Comparison of ENCODE assay signal across 9 mouse cellular contexts in genomic region chr11:96982859-96983258, GRCm38 (mm10). TPM values are rescaled to one million over a fixed set of nuclear protein-coding genes. Genes with fewer than 3 reads are reported as not detected.
A peak's percentile ranks its signal among the peaks of the same experiment; 100 is the strongest.
DNase-seq lines count a peak whose midpoint lies in the region; ATAC-seq and TF ChIP-seq lines count a peak whose summit lies in the region.
"Had no signal": no experiment of that assay in that cellular context is flagged by ENCODE, and none has a peak within 500 bp of the region (broad histone marks: within the 10 kb centered on the region; RNA-seq: fewer than 3 reads in every experiment).

Gene Sp2 (minus strand): TSS chr11:96982959.

- H3K4me2 ChIP-seq in hindbrain, embryonic 11.5 days (replicated peaks; ENCODE audit: low read depth, low read length): no peak within 1 kb of the TSS
- H3K4me2 ChIP-seq in midbrain, embryonic 12.5 days (replicated peaks): no peak within 1 kb of the TSS; the same call in 1 of the 2 replicates

- peak within 1 kb of the TSS; percentile 43 for H3K9ac ChIP-seq in hindbrain, embryonic 11.5 days (ENCODE audit: low read depth, low read length)
- H3K9ac ChIP-seq in midbrain, embryonic 12.5 days (replicated peaks): peak within 1 kb of the TSS; percentile 40; the same call in 1 of the 2 replicates
- H3K9ac ChIP-seq: liver, embryonic 14.5 days had no signal

- TF ChIP-seq CTCF in testis, adult 2 months (IDR thresholded peaks at IDR 0.05; ENCODE audit: control insufficient read depth, insufficient read depth, insufficient replicate concordance, low read depth, low read length): no peak

- peak within 1 kb of the TSS; percentile 89 for H3K27ac ChIP-seq in testis, adult 2 months (ENCODE audit: control insufficient read depth, insufficient read depth, low read depth, low read length)
- no peak within 1 kb of the TSS for H3K27ac ChIP-seq in hindbrain, embryonic 11.5 days (ENCODE audit: low read depth, low read length)
- H3K27ac ChIP-seq in midbrain, embryonic 12.5 days (replicated peaks): no peak within 1 kb of the TSS
- H3K27ac ChIP-seq: liver, embryonic 14.5 days had no signal

- ATAC-seq in hindbrain, embryonic 11.5 days (ENCODE audit: low FRiP score): no peak
- no peak for ATAC-seq in midbrain, embryonic 12.5 days (ENCODE audit: low FRiP score, low read depth)

- H3K27me3 ChIP-seq in testis, adult 2 months (ENCODE audit: control insufficient read depth, insufficient read depth, low read length): no peaks in the 10 kb centered on the region
- H3K27me3 ChIP-seq in hindbrain, embryonic 11.5 days (ENCODE audit: control insufficient read depth, insufficient read depth, low read length): peaks cover 9% of the 10 kb centered on the region
- peaks cover 58% of the 10 kb centered on the region for H3K27me3 ChIP-seq in midbrain, embryonic 12.5 days

- TF ChIP-seq POLR2A in testis, adult 2 months (IDR thresholded peaks at IDR 0.05; ENCODE audit: control insufficient read depth, low read depth, low read length): no peak

- peak within 1 kb of the TSS; percentile 66 for H3K4me3 ChIP-seq in testis, adult 2 months (ENCODE audit: control insufficient read depth, low read depth, low read length)
- no peak within 1 kb of the TSS for H3K4me3 ChIP-seq in hindbrain, embryonic 11.5 days (ENCODE audit: low read depth, low read length)
- no peak within 1 kb of the TSS for H3K4me3 ChIP-seq in midbrain, embryonic 12.5 days

- no peak for DNase-seq in gastrocnemius, postnatal 10 days
- no peak for DNase-seq in gastrocnemius, postnatal 25 days
- DNase-seq in testis, postnatal 10 days (ENCODE audit: low spot score): no peak
- DNase-seq in hindbrain, embryonic 11.5 days (ENCODE audit: low spot score): no peak
- no peak for DNase-seq in embryo, embryonic 10.5 days (ENCODE audit: low spot score)
- no peak for DNase-seq in right cerebral cortex, postnatal 10 days (ENCODE audit: low spot score in 2 of 2)

- H3K4me1 ChIP-seq in testis, adult 2 months (ENCODE audit: control insufficient read depth, insufficient read depth, low read length): peaks cover 48% of the 10 kb centered on the region
- H3K4me1 ChIP-seq in hindbrain, embryonic 11.5 days (replicated peaks; ENCODE audit: control insufficient read depth, insufficient read depth, low read length): peaks cover 5% of the 10 kb centered on the region; the same call in 1 of the 2 replicates
- peaks cover 15% of the 10 kb centered on the region for H3K4me1 ChIP-seq in midbrain, embryonic 12.5 days

- no peaks in the 10 kb centered on the region for H3K9me3 ChIP-seq in hindbrain, embryonic 11.5 days (ENCODE audit: control insufficient read depth, low read length)
- no peaks in the 10 kb centered on the region for H3K9me3 ChIP-seq in midbrain, embryonic 12.5 days

- no peaks in the 10 kb centered on the region for H3K36me3 ChIP-seq in testis, adult 2 months (ENCODE audit: control insufficient read depth, insufficient read depth, low read length)
- H3K36me3 ChIP-seq in hindbrain, embryonic 11.5 days (ENCODE audit: control insufficient read depth, insufficient read depth, low read length): no peaks in the 10 kb centered on the region
- no peaks in the 10 kb centered on the region for H3K36me3 ChIP-seq in midbrain, embryonic 12.5 days

- WGBS in hindbrain, embryonic 11.5 days: 77% methylated on average over 7 of the region's 7 CpGs
- WGBS in midbrain, embryonic 12.5 days: 80% methylated on average over 7 of the region's 7 CpGs

RNA-seq across cellular contexts. Expression of gene Sp2, which starts in this region (rescaled TPM):
- total RNA-seq in gastrocnemius, postnatal 10 days (2021): 10 to 100 TPM; 15.2 to 15.9 TPM
- 1 to 10 TPM; 8.9 to 9.0 TPM for total RNA-seq in gastrocnemius, postnatal 25 days (2021)
- 16.4 and 17.9 TPM in 2 replicates for polyA plus RNA-seq in testis, adult 2 months (2012; rRNA removed)
- 17.8 and 22.1 TPM in 2 replicates for polyA plus RNA-seq in hindbrain, embryonic 11.5 days (2014; fragmentation: Nextera tagmentation; extraction: Ambion mirVana)
- polyA plus RNA-seq in midbrain, embryonic 12.5 days (2016; fragmentation: Nextera tagmentation; extraction: Ambion mirVana): 23.4 and 25.9 TPM in 2 replicates
